Mouse (Mus musculus): ENCODE results near the gene Pan3.

The Pan3 gene

DNA sequence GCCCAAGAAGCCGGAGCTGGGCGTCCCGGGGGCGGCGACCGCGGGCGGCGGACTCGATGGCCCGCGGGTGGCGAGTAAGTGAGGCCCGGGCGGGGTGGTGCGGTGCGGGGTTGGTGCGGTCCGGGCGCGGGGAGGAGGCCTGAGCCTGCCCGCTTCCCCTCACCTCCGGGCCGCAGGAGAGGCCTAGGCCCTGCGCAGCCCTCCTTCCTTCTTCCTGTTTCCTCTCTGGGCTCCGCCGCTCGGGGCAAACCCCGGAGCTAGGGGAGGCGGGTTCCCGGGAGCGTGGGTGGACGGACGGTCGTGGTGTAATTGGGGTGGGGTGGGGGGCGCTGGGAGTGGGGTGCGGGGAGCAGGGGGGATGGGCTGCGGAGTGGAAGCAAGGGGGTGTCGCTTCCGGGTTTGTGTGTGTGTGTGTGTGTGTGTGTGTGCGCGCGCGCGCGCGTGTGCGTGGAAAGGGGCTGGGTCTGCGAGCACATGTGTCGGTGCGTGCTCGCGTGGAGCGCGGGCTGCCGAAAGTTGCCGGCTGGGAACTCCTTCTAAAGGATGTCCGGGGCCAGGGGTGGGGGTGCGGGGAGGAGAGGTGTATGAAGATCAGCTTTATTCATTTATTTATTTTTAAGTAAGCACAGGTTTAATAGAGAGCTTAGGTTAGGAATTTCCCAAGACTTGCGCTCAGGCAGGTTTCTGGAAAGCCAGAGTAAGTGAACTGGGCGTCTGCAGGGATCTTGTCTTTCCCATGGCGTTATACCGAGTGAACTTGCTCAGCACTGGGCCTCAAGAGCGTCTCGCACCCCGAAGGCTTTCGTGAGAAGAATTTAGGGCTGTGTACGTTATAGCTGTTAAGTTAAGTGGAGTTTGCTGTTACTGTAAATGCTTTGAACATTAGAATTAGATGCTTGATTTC, 1.2 kb downstream of the Pan3 start:
- no peak for DNase-seq (ENCODE audit: low read depth, low spot score)

DNA sequence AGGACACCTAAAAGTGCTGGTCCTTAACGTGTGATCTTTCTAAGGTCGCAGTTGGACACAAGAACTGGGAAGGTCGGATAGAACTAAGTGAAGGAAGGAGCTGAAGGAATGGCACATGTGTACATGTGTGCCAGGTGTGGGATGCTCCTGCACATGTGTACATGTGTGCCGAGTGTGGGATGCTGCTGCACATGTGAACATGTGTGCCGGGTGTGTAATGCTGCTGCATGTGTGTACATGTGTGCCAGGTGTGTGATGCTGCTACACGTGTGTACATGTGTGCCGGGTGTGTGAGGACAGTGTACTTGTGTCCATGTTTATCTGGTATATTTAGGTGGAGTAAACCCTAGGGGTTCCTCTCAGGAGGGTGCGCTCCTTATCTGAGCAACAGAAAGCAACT, 3.0 kb downstream of the Pan3 start:
- no peak for DNase-seq (ENCODE audit: low read depth, low spot score)

DNA sequence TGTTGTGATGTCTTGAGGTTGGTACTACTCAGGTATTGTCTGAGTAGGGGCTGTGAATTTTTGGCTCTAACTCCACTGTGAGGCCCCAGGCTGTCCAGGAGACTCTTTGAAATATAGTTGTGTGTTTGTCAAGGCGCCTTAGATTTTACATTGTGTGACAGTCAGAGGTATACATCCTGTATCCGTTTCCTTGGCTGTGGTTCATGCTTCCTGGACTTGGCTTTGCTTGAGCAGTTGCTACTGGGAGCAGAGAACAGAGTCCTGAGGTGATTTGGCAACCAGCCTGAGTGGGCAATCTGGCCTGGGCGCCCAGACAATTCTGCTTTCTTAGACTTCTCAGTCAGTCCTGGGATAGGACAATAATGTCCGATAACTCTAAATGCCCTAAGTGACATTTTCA, 5.3 kb downstream of the Pan3 start:
- DNase-seq (ENCODE audit: low read depth, low spot score): no peak

DNA sequence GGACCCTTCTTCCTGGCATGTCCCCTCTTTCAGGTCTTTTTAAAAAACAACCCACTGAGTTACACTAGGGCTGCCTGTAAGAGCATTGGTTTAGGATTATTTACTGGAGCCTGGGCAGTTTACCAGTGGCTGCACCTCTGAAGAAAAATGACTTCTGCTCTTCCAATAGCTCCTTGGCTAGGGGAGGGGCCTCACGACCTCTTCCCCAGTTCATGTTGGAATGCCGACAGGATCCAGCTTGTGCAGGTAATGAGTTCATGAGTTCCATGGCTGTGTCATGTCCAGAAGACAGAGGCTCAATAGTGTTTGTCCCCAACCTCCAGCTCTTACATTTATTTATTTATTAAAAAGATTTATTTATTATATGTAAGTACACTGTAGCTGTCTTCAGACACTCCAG, 5.8 kb downstream of the Pan3 start:
- no peak for DNase-seq (ENCODE audit: low read depth, low spot score)

DNA sequence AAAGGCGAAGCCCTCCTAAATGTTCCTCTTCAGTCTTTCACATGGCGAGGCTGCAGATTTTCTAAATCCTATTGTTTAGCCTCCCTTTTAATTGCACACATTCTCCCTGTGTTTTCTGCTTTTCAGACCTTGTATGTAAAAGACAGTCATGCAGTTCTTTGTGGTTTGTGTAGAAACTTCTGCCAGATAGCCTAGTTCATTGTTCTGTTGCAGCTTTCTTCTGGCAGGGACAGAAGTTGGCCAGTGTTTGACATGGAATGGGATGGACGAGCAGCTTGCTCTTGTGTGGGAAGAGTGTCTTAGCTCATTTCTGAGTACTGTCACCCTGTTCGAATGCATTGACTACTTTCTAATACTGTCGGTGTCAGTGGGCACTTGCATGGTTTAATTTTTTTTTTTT, 6.5 kb downstream of the Pan3 start:
- no peak for DNase-seq (ENCODE audit: low read depth, low spot score)

DNA sequence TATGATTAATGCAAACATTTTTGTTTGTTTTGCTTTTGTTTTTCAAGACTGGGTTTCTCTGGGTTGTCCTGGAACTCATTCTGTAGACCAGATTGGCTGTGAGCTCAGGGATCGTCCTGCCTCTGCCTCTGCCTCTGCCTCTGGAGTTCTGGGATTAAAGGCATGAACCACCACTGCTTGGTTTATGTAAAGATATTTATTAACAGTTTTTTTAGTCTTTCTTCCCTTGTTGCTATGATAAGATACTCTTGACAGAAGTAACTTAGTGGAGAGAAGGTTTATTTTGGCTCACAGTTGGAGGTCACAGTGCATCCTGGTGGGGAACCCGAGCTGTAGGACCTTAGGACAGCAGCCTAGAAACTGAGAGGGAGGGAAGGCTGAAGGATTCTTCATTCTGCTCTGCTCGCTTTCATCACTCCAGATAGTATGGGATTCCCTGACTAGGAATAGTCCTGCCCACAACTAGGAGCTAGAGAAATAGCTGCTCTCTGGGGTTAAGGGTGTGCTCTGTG, 11.1 kb downstream of the Pan3 start:
- no peak for DNase-seq (ENCODE audit: low read depth, low spot score)

DNA sequence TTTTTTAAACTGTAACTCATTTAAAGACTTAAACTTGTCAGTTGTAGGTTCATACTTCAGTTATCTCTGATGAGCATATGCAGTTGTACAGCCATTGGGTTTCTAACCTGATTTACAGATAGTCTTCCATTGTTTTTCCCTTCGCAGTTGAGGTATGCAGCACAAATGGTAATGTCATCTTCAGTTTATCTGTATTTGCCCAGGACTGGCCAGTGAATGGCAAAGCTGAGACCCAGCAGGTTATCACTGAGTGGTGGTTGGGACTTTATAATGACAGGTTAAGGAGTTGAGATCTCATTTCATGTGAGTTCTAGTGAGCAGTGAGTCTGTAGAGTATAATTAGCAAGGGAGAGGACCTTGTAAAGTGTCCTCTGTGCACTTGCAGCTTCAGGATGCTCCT, 12.0 kb downstream of the Pan3 start:
- DNase-seq (ENCODE audit: low read depth, low spot score): no peak

DNA sequence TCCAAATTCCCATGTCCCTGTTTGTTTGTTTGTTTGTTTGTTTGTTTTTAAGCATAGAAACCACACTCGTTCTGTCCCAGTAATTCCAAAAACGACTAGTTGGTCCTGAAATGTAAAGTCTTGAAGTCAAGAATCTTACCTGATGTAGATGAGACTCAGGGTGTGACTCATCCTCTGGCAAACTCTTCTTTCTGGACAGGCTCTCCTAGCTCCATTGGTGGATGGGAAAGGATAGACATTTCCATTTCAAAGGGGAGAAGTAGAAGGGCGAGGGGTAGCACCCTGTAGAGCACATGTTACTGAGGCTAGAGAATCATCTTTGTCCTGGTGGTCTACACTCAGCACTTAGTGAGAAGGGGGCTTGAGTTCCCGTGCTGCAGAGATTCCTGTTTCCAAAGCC, 12.8 kb downstream of the Pan3 start:
- DNase-seq (ENCODE audit: low read depth, low spot score): no peak

DNA sequence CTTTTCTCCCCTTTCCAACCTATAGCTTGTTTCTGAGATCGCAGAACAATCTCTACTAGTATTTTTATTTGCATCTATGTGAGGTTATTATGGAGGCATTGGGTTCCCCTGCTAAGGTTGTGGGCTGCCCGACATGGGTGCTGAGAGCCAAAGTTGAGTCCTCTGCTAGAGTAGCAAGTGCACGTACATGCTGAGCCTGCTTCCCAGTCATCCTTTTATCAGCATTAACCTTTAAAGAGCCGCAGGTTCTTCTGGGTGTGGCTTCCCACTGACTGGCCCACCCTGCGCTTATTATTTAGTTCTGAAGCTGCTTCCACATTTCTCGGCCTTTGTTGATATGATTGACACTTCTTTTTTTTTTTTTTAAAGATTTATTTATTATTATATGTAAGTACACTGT, 14.3 kb downstream of the Pan3 start:
- no peak for DNase-seq (ENCODE audit: low read depth, low spot score)

DNA sequence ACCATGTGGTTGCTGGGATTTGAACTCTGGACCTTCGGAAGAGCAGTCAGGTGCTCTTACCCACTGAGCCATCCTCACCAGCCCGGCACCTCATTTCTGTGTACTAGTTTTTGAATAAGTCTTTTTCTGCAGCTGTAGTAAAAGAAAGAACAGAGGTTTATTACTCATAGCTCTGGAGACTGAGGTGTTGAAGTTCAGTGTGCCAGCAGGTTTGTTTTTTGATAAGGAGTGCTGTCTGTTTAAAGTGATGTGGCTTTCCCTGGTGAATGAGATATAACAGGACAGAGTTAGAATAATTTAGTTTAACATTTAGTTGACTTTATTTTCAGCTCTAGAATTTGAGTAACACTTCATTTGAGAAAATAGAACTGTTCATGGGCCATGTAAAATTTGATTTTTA, 14.8 kb downstream of the Pan3 start:
- no peak for DNase-seq (ENCODE audit: low read depth, low spot score)

DNA sequence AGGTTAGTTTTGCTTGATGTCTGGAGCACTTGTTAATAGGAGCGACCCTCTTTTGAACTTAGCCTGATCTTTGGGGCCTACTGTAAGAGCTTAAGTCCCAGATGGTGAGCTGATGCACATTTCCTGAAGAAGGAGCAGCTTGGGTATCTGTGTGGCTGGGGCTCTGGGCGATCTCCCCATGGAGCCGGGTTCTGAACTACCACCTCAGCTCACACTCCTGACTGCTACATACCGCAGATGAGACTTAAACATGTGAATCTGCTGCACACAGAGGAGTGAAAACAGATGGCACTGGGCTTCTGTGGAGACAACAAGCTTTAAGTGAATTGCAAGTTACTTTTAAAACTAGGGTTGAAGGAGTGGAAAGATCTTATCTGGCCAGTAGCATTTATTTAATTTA, 15.3 kb downstream of the Pan3 start:
- DNase-seq (ENCODE audit: low read depth, low spot score): no peak

DNA sequence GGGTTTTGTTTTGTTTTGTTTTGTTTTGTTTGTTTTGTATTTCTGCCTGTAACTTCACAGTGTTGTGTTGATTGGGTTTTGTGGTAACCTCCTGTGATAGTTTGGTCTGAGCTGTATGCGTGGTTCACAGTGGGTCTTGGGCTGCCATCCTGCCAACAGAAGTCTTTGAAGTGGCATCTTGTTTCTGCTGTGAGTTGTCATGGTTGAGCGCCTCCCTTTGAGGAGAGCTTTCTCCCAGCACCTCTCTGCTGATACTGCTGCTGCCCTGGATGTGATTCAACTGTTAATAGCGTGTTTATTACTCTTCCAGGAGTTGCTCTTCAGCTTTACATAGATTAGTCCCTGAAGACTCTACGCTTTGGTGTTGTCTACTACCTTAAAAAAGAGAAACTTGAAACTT, 18.6 kb downstream of the Pan3 start:
- no peak for DNase-seq (ENCODE audit: low read depth, low spot score)

DNA sequence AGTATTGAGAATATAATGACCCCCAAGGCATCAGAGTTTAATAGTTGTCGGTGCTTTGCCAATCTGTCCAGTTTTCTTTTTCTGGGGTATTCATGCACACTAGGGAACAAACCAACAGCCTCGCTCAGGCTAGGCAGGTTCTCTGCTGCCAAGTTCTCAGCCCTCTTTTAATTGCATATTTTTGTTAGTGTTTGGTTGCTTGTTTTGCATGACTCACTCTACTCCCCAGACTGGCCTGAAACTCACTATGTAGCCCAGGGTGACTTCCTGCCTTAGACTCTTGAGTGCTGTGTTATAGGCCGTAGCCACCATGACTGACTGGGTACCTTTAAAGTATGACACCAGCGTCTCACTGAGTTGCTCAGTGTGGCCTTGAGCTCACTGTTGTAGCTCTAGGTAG, 19.0 kb downstream of the Pan3 start:
- no peak for DNase-seq (ENCODE audit: low read depth, low spot score)

DNA sequence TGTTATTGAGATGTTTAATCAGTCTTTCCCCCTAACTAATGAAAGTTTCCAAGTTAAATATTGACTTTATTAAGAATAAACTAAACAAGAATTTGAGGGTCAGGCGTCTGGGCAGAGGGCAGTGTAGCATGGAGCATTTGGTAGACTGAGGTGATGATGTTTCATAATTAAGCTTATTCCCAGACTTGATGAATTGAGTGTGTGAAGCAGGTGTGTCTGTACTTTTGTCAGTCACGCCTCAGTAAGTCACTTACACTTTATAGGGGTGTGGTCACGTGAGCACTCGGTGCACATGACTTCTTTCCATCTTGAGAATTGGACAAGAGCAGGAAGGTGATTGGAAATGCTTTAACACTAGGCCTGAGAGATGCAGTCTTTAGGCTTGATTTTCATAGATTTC, 26.5 kb downstream of the Pan3 start:
- no peak for DNase-seq (ENCODE audit: low read depth, low spot score)

DNA sequence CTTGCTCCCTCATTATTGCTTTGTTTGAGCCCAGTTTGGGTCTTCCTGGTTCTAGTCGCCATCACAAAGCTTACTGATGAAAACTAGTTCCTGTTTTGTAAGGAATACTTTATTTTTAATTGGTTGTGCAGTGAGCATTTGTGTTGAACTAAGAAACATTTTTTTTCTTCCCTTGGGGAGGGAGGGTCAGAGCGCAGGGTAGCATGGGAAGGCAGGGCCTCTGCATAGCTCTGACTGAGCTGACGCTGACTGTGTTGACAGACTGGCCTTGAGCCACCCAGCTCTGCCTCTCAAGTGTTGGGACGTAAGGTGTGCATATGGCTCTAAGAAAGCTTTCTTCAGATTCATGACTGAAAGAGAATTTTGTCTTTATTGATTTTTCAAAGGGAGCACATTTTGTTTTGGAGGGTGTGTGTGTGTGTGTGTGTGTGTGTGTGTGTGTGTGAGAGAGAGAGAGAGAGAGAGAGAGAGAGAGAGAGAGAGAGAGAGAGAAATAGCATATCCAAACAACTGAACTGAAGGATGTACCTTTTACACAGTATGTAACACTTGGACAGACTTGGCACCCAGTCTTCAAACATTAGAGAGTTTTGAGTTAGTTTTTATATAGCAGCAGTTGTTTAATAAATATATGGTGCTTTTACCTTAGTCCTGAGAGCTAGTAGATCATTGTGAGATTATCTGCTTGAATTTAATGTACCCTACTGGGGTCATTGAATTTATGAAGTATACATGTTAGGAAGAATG, 30.0 kb downstream of the Pan3 start:
- no peak for DNase-seq (ENCODE audit: low read depth, low spot score)

DNA sequence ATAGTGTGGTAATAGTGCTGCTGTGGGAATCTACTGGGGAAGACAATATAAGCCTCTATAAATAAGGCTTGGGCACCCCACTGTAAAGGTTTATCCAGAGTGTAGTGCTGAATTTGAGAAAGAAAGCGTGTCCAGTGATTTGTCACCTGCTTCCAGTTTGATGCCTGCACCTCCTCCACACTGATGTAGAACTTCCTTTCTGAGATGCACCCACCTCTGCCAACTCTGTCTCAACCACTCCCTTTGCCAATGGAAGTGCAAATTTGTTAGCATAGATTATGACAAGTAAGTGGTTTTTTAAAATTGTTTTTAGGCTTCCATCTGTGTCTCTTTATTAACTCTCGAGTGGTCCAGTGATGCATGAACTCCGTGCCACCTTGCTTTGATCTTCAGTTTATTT, 33.3 kb downstream of the Pan3 start:
- no peak for DNase-seq (ENCODE audit: low read depth, low spot score)

DNA sequence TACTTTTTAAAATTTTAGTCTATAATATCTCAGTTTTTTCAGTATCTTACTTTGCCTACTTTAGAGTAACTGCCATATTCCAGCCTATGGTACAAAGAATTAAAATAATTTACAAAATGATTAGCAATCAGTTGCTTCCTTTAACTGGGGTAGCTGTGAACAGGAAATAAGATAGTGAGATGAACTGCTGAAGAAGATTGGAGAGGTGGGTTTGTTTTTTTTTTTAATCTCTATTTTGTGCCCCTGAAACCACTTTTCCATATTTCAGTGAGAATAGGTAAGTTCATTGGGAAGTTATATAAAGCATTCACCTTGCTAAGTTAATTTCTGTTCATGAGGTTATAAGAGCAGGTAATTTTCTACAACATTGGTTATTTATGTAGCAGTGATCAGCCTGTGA, 36.4 kb downstream of the Pan3 start:
- no peak for DNase-seq (ENCODE audit: low read depth, low spot score)

DNA sequence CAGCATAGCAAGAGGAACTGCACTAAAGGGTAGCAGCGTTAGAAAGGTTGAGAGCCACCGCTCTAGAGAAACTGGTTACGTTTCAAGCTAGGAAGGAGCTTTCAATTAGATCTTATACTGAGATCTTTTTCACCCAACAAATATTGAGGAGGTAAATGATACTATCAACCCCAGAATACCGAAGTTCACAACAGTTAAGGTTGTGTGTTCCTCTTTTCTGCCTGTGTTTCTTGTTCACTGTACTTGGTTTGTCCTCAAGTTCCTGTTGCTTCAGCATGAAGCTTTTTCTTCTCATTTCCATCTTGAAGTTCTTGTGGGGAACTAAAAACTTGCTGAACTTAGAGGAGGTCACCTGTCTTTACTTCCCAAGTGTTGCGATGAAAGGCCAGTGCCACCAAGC, 41.2 kb downstream of the Pan3 start:
- no peak for DNase-seq (ENCODE audit: low read depth, low spot score)

DNA sequence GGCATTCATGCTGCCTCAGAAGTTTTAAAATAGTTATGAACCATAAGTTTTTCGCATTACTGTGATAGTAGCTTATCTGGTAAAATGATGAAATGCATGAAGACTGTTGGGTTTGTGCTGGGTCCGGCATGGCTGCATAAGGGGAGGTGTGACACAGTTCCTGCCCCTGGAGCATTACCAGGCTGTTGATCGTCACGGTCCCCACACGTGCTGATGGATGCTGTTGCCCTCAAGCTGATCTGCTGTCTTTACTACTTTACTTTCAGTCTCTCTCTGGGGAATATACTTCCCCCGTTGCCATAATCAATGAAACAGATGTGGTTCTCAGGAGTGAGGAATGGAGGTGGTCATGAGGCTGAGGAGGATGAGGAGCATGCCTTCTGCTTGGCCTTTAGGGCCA, 43.1 kb downstream of the Pan3 start:
- DNase-seq (ENCODE audit: low read depth, low spot score): no peak

DNA sequence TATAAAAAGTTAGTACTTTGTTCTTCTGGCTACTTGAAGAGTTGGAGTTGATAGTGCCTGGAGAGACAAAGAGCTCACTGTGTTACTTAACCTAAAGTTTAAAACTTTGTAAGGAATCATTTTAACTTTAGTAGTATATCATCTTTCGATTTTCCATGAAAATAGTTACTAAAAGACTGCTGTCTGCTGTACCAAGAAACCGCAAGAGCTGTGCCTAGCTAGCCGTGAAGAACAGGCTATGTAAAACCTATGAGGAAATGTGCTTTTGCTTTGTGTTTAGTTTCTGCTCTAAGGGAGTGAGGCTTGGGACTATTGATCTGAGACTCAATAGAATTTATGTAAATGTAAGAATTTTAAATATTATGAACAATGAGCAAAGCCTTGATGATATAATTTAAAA, 43.9 kb downstream of the Pan3 start:
- DNase-seq (ENCODE audit: low read depth, low spot score): no peak

DNA sequence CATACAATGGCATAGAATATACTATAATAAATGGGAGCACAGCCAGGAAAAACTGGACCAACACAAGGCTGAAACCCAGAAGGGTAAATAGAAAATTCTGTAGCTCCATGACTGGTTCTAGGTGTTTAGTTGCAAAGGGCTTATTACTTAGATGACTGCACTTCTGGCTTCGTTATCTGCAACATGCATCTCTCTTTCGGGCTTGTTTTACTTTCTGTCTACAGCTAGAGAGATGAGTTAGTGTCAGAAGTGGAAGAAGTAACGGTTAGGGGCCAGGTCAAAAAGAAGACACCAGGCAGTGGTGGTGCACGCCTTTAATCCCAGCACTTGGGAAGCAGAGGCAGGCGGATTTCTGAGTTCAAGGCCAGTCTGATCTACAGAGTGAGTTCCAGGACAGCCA, 46.1 kb downstream of the Pan3 start:
- DNase-seq (ENCODE audit: low read depth, low spot score): no peak

DNA sequence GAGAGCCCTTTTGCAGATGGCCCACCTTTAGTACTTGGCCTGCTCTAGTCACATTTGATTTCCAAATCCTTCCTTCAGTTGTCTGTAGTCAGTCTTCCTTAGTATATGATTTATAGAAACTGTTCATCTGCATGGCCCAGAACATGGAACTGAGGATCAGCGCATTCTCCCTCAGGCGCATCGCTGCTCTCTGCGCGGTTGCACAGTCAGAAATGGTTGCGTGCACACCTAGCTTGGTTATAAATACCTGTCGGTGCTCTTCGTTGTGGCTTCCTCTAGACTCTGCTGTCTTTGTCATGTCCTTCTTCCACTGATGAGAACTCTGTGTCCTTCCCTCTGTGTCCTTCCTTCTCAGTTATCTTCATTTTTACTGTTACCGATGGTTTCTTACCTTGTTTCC, 47.1 kb downstream of the Pan3 start:
- no peak for DNase-seq (ENCODE audit: low read depth, low spot score)

DNA sequence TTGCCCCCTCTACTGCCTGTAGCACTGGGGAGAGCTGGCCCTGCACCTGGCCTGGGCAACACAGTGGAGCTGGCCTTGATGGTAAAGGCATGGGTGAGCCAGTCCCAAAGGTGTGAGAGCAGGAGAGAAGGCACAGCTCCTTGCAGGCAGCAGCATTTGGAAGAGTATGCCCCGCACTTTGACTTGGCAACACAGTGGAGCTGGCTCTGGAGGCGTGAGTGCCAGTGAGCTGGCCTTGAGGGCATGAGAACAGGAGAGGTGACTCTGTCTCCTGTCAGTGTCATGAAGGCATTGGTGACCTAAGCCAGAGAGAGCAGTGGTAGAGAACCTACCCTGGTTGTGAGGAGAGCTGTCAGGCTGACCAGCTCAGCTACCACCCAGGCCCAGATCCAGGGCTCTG, 49.4 kb downstream of the Pan3 start:
- DNase-seq (ENCODE audit: low read depth, low spot score): no peak
